Mouse (Mus musculus): ENCODE data around the gene Olfr106-ps. TPM values are rescaled to one million over a fixed set of nuclear protein-coding genes. Genes with fewer than 3 reads are reported as not detected.

Olfr106-ps gene
- not detected in 2 replicates for polyA plus RNA-seq (2012; rRNA removed)

- no peak for DNase-seq (ENCODE audit: extremely low spot score in 1 of 2, low spot score in 1 of 2)
These were observed at the start of gene Olfr106-ps for GRCm38 (mm10) chr17:37390093-37390492. TSS of gene Olfr106-ps (plus strand) at chr17:37390393.

GRCm38 (mm10) chr17:37359282-37359681 lies 30.9 kb upstream of the Olfr106-ps start, which contains the start of gene Olfr104-ps:
TSS of gene Olfr104-ps (plus strand) at chr17:37359582.
- no peak for DNase-seq (ENCODE audit: extremely low spot score in 1 of 2, low spot score in 1 of 2)

GRCm38 (mm10) chr17:37378733-37379132 lies 11.5 kb upstream of the Olfr106-ps start, which contains the start of gene Olfr105-ps:
TSS of gene Olfr105-ps (plus strand) at chr17:37379033.
- DNase-seq (ENCODE audit: extremely low spot score in 1 of 2, low spot score in 1 of 2): no peak

GRCm38 (mm10) chr17:37398926-37399325 lies 8.7 kb downstream of the Olfr106-ps start, which contains the start of gene Olfr107:
TSS of gene Olfr107 (plus strand) at chr17:37399226.
- DNase-seq (ENCODE audit: extremely low spot score in 1 of 2, low spot score in 1 of 2): no peak

GRCm38 (mm10) chr17:37413380-37413779 lies 23.2 kb downstream of the Olfr106-ps start:
- DNase-seq (ENCODE audit: extremely low spot score in 1 of 2, low spot score in 1 of 2): no peak

GRCm38 (mm10) chr17:37445180-37445579 lies 55.0 kb downstream of the Olfr106-ps start, which contains the start of gene Olfr108:
TSS of gene Olfr108 (plus strand) at chr17:37445480.
- no peak for DNase-seq (ENCODE audit: extremely low spot score in 1 of 2, low spot score in 1 of 2)

Other genes with a start within 250 kb of the Olfr106-ps start
- gene Olfr93, start 228.9 kb upstream of the Olfr106-ps start, polyA plus RNA-seq (2012; rRNA removed): not detected in 2 replicates
- gene Ubd, start 196.5 kb upstream of the Olfr106-ps start, polyA plus RNA-seq (2012; rRNA removed): not detected in 2 replicates
- not detected in 2 replicates for gene Olfr94, start 189.4 kb upstream of the Olfr106-ps start, polyA plus RNA-seq (2012; rRNA removed)
- gene Olfr95, start 177.3 kb upstream of the Olfr106-ps start, polyA plus RNA-seq (2012; rRNA removed): not detected in 2 replicates
- not detected in 2 replicates for gene Olfr96, start 170.2 kb upstream of the Olfr106-ps start, polyA plus RNA-seq (2012; rRNA removed)
- not detected in 2 replicates for gene Olfr97, start 153.1 kb upstream of the Olfr106-ps start, polyA plus RNA-seq (2012; rRNA removed)
- gene Olfr98, start 126.6 kb upstream of the Olfr106-ps start, polyA plus RNA-seq (2012; rRNA removed): not detected in 2 replicates
- 2.4 and 3.0 TPM in 2 replicates for gene H2-M3, start 120.2 kb upstream of the Olfr106-ps start, polyA plus RNA-seq (2012; rRNA removed)
- 0.08 TPM in 1 of 2 replicates, not detected in the other for gene Olfr99, start 106.9 kb upstream of the Olfr106-ps start, polyA plus RNA-seq (2012; rRNA removed)
- 0.23 TPM in 1 of 2 replicates, not detected in the other for gene Olfr101, start 86.1 kb upstream of the Olfr106-ps start, polyA plus RNA-seq (2012; rRNA removed)
- 0.08 TPM in 1 of 2 replicates, not detected in the other for gene Olfr102, start 73.3 kb upstream of the Olfr106-ps start, polyA plus RNA-seq (2012; rRNA removed)
- not detected in 2 replicates for gene Olfr103, start 50.7 kb upstream of the Olfr106-ps start, polyA plus RNA-seq (2012; rRNA removed)
- not detected in 2 replicates for gene Olfr104-ps, start 30.8 kb upstream of the Olfr106-ps start, polyA plus RNA-seq (2012; rRNA removed)
- not detected in 2 replicates for gene Olfr105-ps, start 11.4 kb upstream of the Olfr106-ps start, polyA plus RNA-seq (2012; rRNA removed)
- not detected in 2 replicates for gene Olfr107, start 8.8 kb downstream of the Olfr106-ps start, polyA plus RNA-seq (2012; rRNA removed)
- not detected in 2 replicates for gene Olfr108, start 55.1 kb downstream of the Olfr106-ps start, polyA plus RNA-seq (2012; rRNA removed)
- 0.02 TPM in 1 of 2 replicates, not detected in the other for gene Olfr109, start 68.5 kb downstream of the Olfr106-ps start, polyA plus RNA-seq (2012; rRNA removed)
- gene H2-M2, start 93.2 kb downstream of the Olfr106-ps start, polyA plus RNA-seq (2012; rRNA removed): not detected in 2 replicates
- gene Olfr110, start 102.1 kb downstream of the Olfr106-ps start, polyA plus RNA-seq (2012; rRNA removed): 0.82 and 0.96 TPM in 2 replicates
- 1.3 and 1.6 TPM in 2 replicates for gene Olfr111, start 117.6 kb downstream of the Olfr106-ps start, polyA plus RNA-seq (2012; rRNA removed)
- not detected in 2 replicates for gene Olfr112, start 179.1 kb downstream of the Olfr106-ps start, polyA plus RNA-seq (2012; rRNA removed)
- not detected in 2 replicates for gene Olfr113, start 187.3 kb downstream of the Olfr106-ps start, polyA plus RNA-seq (2012; rRNA removed)
- gene Olfr114, start 202.3 kb downstream of the Olfr106-ps start, polyA plus RNA-seq (2012; rRNA removed): not detected in 2 replicates
- 0.11 TPM in 1 of 2 replicates, not detected in the other for gene Olfr115, start 236.7 kb downstream of the Olfr106-ps start, polyA plus RNA-seq (2012; rRNA removed)
- not detected in 2 replicates for gene Olfr116, start 236.8 kb downstream of the Olfr106-ps start, polyA plus RNA-seq (2012; rRNA removed)